8 mouse cellular contexts compared by ENCODE assay signal in the genomic region with DNA sequence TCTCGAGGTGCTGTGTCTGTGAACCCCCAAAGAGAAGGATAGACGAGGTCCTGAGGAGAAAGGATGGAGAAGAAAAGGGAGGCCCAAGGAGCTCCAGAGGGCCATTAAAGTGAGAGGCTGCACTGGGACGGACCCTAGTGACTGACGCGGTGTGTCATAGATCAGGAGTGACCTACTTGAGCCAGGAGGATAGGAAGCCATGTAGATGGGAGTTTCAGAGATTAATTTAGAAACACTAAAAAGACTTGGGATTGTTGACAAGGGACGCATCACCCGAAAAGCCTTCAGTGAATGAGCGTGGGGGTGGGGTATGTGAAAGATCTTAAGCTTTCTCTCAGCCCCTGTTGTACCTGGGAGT. TPM values are rescaled to one million over a fixed set of nuclear protein-coding genes. Genes with fewer than 3 reads are reported as not detected.
DNase-seq lines count a peak whose midpoint lies in the region; ATAC-seq and TF ChIP-seq lines count a peak whose summit lies in the region.

No protein-coding gene starts in this region.

- H3K79me2 ChIP-seq in MEL (ENCODE audit: control insufficient read depth, insufficient read depth, low read length, poor library complexity) = no peaks in the 10 kb centered on the region

- peak overlapping the region; percentile 74 for H3K27ac ChIP-seq in heart, embryonic 16.5 days (ENCODE audit: low read length)
- H3K27ac ChIP-seq in MEL (ENCODE audit: control insufficient read depth, low read depth, low read length) = no peak overlapping the region
- peak overlapping the region; percentile 14; the same call in 1 of the 2 replicates for H3K27ac ChIP-seq in forebrain, embryonic 16.5 days (ENCODE audit: low read length)
- H3K27ac ChIP-seq in liver, embryonic 16.5 days (ENCODE audit: low read length) = peak overlapping the region; percentile 58

- TF ChIP-seq EP300 in MEL (IDR thresholded peaks at IDR 0.05; ENCODE audit: low read depth in 1 of 2, low read length in 2 of 2) = no peak

- ATAC-seq in heart, embryonic 16.5 days (replicated peaks; ENCODE audit: extremely low read depth, insufficient read depth, low FRiP score) = peak; percentile 25
- no peak; the same call in 1 of the 2 replicates for ATAC-seq in forebrain, embryonic 16.5 days
- peak; percentile 18 for ATAC-seq in liver, embryonic 16.5 days (ENCODE audit: low read depth)

- no peak for TF ChIP-seq CTCF in MEL (IDR thresholded peaks at IDR 0.05 in 2 of 3, conservative IDR thresholded peaks at IDR 0.05 in 1 of 3; ENCODE audit: control insufficient read depth in 1 of 3, insufficient read depth in 1 of 3, low read depth in 2 of 3, low read length in 3 of 3, poor library complexity in 1 of 3, severe bottlenecking in 1 of 3)

- H3K27me3 ChIP-seq in heart, embryonic 16.5 days (ENCODE audit: control insufficient read depth, insufficient read depth, low read length) = no peaks in the 10 kb centered on the region
- no peaks in the 10 kb centered on the region for H3K27me3 ChIP-seq in MEL (ENCODE audit: control insufficient read depth in 1 of 2, insufficient read depth in 2 of 2, low read length in 2 of 2)
- no peaks in the 10 kb centered on the region for H3K27me3 ChIP-seq in forebrain, embryonic 16.5 days (replicated peaks; ENCODE audit: control insufficient read depth, insufficient read depth, low read length)
- peaks cover 6% of the 10 kb centered on the region for H3K27me3 ChIP-seq in liver, embryonic 16.5 days (ENCODE audit: control insufficient read depth, insufficient read depth, low read depth, low read length)

- H3K36me3 ChIP-seq in heart, embryonic 16.5 days (ENCODE audit: control insufficient read depth, insufficient read depth) = no peaks in the 10 kb centered on the region
- no peaks in the 10 kb centered on the region for H3K36me3 ChIP-seq in MEL (ENCODE audit: control insufficient read depth in 1 of 2, insufficient read depth in 2 of 2, low read length in 2 of 2)
- no peaks in the 10 kb centered on the region for H3K36me3 ChIP-seq in forebrain, embryonic 16.5 days (ENCODE audit: control insufficient read depth, insufficient read depth)
- H3K36me3 ChIP-seq in liver, embryonic 16.5 days (ENCODE audit: control insufficient read depth, insufficient read depth) = no peaks in the 10 kb centered on the region

- H3K9me3 ChIP-seq in heart, embryonic 16.5 days (replicated peaks; ENCODE audit: control insufficient read depth, low read length) = no peaks in the 10 kb centered on the region
- no peaks in the 10 kb centered on the region for H3K9me3 ChIP-seq in MEL (replicated peaks; ENCODE audit: insufficient read depth, low read length)
- H3K9me3 ChIP-seq in forebrain, embryonic 16.5 days (ENCODE audit: control insufficient read depth, low read length) = no peaks in the 10 kb centered on the region
- no peaks in the 10 kb centered on the region for H3K9me3 ChIP-seq in liver, embryonic 16.5 days (replicated peaks; ENCODE audit: control insufficient read depth, low read length)

- WGBS in heart, embryonic 16.5 days = 16% methylated on average over 8 of the region's 8 CpGs
- 32% methylated on average over 8 of the region's 8 CpGs for WGBS in forebrain, embryonic 16.5 days
- 18% methylated on average over 8 of the region's 8 CpGs for WGBS in liver, embryonic 16.5 days (ENCODE audit: insufficient replicate concordance)

- H3K4me1 ChIP-seq in heart, embryonic 16.5 days (ENCODE audit: control insufficient read depth, insufficient read depth, low read length) = peaks cover 11% of the 10 kb centered on the region
- no peaks in the 10 kb centered on the region for H3K4me1 ChIP-seq in MEL (ENCODE audit: control insufficient read depth in 1 of 2, insufficient read depth in 2 of 2, low read length in 2 of 2)
- H3K4me1 ChIP-seq in forebrain, embryonic 16.5 days (replicated peaks; ENCODE audit: control insufficient read depth, insufficient read depth, low read length) = peaks cover 12% of the 10 kb centered on the region
- peaks cover 2% of the 10 kb centered on the region; the same call in 1 of the 2 replicates for H3K4me1 ChIP-seq in liver, embryonic 16.5 days (ENCODE audit: control insufficient read depth, low read depth, low read length)

- no peak for TF ChIP-seq POLR2A in MEL (IDR thresholded peaks at IDR 0.05; ENCODE audit: control insufficient read depth in 1 of 2, insufficient read depth in 1 of 2, low read depth in 1 of 2, low read length in 2 of 2, poor library complexity in 1 of 2)

- peak overlapping the region; percentile 84 for H3K9ac ChIP-seq in heart, embryonic 16.5 days (ENCODE audit: low read length)
- H3K9ac ChIP-seq in MEL (ENCODE audit: control insufficient read depth, low read depth, low read length, poor library complexity, severe bottlenecking) = peak overlapping the region; percentile 38; the same call in 1 of the 2 replicates
- H3K9ac ChIP-seq in forebrain, embryonic 16.5 days (replicated peaks; ENCODE audit: low read depth, low read length) = peak overlapping the region; percentile 95
- peak overlapping the region; percentile 64 for H3K9ac ChIP-seq in liver, embryonic 16.5 days (ENCODE audit: low read depth, low read length)

- peak overlapping the region; percentile 76 for H3K4me3 ChIP-seq in heart, embryonic 16.5 days (ENCODE audit: low read length)
- H3K4me3 ChIP-seq in MEL (ENCODE audit: control insufficient read depth in 1 of 2, insufficient read depth in 1 of 2, low read depth in 2 of 2, low read length in 2 of 2) = peak overlapping the region; percentile 41 to 51; a peak in 3 of 4 replicates
- H3K4me3 ChIP-seq in forebrain, embryonic 16.5 days (replicated peaks; ENCODE audit: low read length) = peak overlapping the region; percentile 82
- H3K4me3 ChIP-seq in liver, embryonic 16.5 days (ENCODE audit: low read depth, low read length) = peak overlapping the region; percentile 68

- TF ChIP-seq RAD21 in MEL (IDR thresholded peaks at IDR 0.05; ENCODE audit: low read depth, low read length) = no peak

- H3K4me2 ChIP-seq in heart, embryonic 16.5 days (ENCODE audit: low read depth, low read length) = peak overlapping the region; percentile 99
- H3K4me2 ChIP-seq in forebrain, embryonic 16.5 days (ENCODE audit: low read length) = peak overlapping the region; percentile 97
- peak overlapping the region; percentile 88 for H3K4me2 ChIP-seq in liver, embryonic 16.5 days (ENCODE audit: low read depth, low read length)

- DNase-seq in heart, postnatal 14 days = no peak
- no peak for DNase-seq in MEL (ENCODE audit: low read depth, low spot score)
- DNase-seq in adrenal gland, postnatal 14 days = no peak
- DNase-seq in frontal cortex, postnatal 25 days (ENCODE audit: low spot score in 2 of 2) = no peak
- no peak for DNase-seq in frontal cortex, postnatal 36 days (ENCODE audit: low spot score in 2 of 2)

- intact Hi-C loops in heart, postnatal 14 days (cut with DNase I) = no loop called here

TF ChIP-seq in MEL, 35 proteins besides CTCF, POLR2A, EP300 and RAD21:
- no peak for TF ChIP-seq MAFK (IDR thresholded peaks at IDR 0.05; ENCODE audit: borderline replicate concordance, low read depth, low read length)
- no peak for TF ChIP-seq ZC3H11A (IDR thresholded peaks at IDR 0.05; ENCODE audit: low read depth, low read length)
- no peak for TF ChIP-seq CHD2 (IDR thresholded peaks at IDR 0.05; ENCODE audit: low read length)
- TF ChIP-seq TAL1 (IDR thresholded peaks at IDR 0.05; ENCODE audit: low read length) = no peak
- no peak for TF ChIP-seq ZKSCAN1 (IDR thresholded peaks at IDR 0.05; ENCODE audit: low read depth, low read length)
TF ChIP-seq in MEL: peak in this region for 0.

RNA-seq across cellular contexts. Expression of gene Arsb, which starts 0.8 kb away (rescaled TPM):
- 8.7 and 10.0 TPM in 2 replicates for polyA plus RNA-seq in heart, embryonic 16.5 days (2015; fragmentation: Nextera tagmentation; extraction: Ambion mirVana)
- 1 to 10 TPM; 7.6 to 7.8 TPM for total RNA-seq in heart, postnatal 14 days (2021)
- total RNA-seq in MEL (2012; rRNA removed) = 0.04 TPM in 1 of 2 replicates, not detected in the other
- under 1 TPM in 1 of 2 experiments, not detected in 1; 0.07 TPM for polyA plus RNA-seq in MEL (2012; ENCODE audit: insufficient read depth in 1 of 2, insufficient read length in 2 of 2, low read depth in 1 of 2, low replicate concordance in 2 of 2, missing spikeins in 1 of 2)
- polyA plus RNA-seq in forebrain, embryonic 16.5 days (2015; fragmentation: Nextera tagmentation; extraction: Ambion mirVana) = 9.7 and 10.2 TPM in 2 replicates
- polyA plus RNA-seq in liver, embryonic 16.5 days (2015; fragmentation: Nextera tagmentation; extraction: Ambion mirVana) = 3.7 and 5.5 TPM in 2 replicates
- total RNA-seq in adrenal gland, postnatal 14 days (2021) = 32.8 and 36.1 TPM in 2 replicates

Comparison
In these comparisons a context has a peak if more than half of its experiments do, and no peak if none do; other contexts are left out.
1. H3K9ac ChIP-seq: peak in every context shown above with its lines; median percentile 95 in forebrain, embryonic 16.5 days; 84 in heart, embryonic 16.5 days; 64 in liver, embryonic 16.5 days; 38 in MEL.